Mouse (Mus musculus) gastrocnemius, adult 8-10 months (tissue): ENCODE measurements around the gene Cntn2. TPM values are rescaled to one million over a fixed set of nuclear protein-coding genes. Genes with fewer than 3 reads are reported as not detected.

Experiments
- DNase-seq, 2 experiments: peaks; one replicate each; pipeline ENCODE4 v3.0.0; 2022; ENCODE audit warnings: low spot score in 2 of 2
- total RNA-seq, 4 experiments: library from RNA; stranded (reverse); gene quantifications; 2 replicates each; pipeline ENCODE4 v1.2.4; 2022

Cntn2 gene
- total RNA-seq, 4 experiments from 2014 or later: not detected

DNA sequence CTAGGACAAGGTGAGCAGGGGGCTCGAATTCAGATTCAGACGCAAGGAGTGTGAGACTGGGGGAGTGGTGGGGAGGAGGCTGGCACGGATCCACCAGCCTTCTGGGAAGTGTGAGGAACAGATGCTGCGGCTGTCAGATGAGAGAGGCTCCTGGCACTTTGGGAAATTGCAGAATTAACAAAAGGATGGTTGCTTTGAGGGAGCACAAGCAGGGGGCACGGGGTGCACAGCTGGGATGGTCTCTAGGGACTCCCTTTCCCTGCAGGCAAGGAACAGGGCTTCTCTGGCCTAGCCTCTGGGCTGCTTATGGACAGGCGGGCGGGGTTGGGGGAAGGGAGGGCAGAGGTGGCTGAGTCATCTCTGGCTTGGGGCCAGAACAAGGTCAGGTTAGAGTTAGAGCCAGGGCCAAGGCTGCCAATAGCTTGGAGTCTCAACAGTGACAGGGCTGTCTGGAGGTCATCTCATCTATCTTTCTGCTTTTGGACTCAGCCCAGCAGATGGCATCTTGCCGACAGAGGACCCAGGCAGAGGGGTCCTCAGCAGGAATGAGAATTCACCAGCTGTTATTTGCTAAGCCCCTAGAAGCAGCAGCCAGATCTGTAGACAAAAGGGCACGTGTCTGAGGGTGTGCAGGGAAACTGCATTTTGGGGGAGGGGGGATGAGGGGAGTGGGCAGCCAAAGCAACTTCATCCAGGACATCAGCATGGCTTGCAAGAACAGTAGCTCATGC lies 15.0 kb upstream of the Cntn2 start:
- DNase-seq: peak; percentile 62 to 70

DNA sequence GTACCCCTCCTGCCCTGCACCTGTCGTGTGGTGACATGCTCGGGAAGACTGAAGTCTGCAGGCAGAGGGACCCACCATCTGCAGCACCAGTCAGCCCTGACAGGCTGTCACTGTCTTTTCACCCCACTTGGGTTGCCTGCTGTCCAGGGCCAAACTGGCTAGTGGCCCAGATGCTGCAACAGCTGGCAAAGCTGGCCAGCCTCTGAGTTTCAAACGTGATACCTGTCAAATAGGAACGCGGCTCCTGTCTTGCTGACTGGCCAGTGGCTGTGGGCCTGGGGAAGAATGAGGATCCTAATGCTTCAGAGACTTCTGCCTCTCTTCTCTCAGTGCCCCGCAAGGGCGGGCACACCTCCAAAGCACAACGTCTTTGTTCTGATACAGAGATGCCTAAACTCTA lies 733 bp upstream of the Cntn2 start:
- DNase-seq: peak in 1 of 2 experiments; percentile 52

DNA sequence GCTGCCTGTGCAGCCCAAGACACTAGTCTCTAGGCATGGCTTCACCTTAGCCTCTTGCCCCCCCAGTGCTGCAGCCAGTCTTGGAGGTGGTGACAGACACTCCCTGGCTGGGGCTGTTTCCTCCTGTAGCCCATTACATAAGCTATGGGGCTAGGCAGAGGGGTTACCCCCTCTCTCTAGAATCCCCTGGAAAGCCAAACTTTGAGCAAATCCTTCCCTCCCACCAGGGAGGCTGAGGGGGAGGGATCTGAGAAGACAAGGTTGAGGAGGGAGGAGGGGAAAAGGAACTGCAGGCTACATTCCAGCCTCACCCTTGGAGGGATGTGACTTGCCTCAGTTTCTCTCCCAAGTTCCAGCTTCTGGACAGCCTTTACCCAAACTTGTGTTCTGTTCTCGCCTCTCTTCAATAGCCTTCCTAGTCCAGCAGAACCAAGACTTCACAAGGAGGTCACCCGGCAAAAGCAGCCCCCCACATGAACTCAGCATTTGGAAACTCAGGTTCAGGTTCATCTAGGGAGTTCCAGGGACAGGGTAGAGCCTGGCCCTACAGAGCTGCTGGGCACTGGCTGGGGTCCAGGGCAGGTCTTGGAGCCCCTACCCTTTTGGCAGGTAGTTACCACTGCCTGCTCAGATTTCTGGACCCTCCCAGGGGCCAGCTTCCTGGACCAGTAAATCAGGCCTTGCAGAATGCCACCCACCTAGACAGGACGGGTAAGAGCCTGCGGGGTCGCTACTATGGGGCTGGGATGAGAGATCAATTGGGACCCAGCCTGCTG lies 1.0 kb downstream of the Cntn2 start:
- DNase-seq: no peak

DNA sequence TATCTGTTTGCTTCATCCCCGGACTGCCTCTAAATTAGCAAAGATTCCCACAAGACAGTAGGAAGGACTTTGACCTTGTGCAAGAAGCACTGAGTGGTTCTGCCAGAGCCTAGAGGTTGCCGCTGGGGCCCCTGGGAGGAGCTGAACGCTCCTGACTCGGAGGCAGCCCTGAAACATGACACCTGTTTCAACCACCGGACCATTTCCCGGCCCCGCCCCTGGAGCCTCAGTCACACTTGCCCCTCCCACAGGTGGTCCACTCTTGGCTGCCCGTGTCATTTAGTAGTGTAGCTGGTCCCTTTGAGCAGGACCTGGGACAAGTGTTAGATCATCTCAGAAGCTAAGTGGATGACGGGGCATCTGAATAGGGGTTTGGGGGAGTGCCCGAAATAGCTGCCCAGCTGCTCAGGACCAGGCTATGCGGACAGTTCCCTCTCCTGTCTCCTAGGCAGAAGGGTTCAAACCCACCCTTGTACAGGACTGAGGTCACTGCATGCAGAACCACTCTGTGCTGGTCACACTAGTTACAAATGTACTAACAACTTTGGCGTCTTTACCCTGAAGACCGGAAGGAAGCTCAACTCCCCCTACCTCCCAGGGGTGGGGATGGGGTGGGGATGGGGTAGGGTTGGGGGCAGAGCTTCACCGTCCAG lies 1.8 kb downstream of the Cntn2 start:
- DNase-seq: no peak

DNA sequence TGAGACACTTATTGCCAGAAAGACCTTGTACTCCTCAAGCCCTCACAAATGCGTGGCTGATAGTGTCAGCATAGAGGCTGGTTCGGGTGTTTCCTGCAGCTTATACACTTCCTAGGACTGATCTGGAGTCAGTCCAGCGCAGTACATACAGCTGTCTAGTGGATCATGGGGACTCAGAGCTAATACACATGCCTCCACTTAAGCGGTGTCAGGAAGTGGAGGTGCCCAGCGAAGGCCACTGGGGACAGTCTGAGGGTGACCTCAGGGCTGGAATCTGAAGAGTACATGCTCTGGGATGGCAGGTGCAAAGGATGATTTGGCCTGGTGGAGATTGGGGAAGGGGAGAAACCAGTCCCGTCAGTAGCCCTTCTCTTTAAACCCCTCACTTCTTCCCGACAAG lies 2.4 kb downstream of the Cntn2 start:
- DNase-seq: no peak

DNA sequence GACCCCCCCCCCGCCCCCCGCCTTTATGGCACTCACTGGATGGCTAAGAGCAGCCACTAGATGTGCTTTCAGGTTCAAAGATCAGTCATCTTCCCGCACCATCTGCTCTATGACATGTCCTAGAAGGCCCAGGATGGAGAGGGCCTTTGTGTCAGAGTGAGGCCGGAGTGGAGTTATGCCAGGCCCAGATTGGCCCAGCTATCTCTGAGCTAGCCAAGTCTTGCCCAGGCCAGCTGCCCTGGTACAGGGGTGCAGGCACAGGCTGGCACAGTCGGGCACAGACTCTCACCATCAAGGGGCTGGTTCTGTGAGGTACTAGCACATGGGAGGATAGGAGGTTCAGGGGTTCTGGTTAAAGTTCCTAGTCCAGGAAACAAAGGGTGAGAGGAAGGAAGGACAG lies 5.3 kb downstream of the Cntn2 start:
- DNase-seq: no peak

DNA sequence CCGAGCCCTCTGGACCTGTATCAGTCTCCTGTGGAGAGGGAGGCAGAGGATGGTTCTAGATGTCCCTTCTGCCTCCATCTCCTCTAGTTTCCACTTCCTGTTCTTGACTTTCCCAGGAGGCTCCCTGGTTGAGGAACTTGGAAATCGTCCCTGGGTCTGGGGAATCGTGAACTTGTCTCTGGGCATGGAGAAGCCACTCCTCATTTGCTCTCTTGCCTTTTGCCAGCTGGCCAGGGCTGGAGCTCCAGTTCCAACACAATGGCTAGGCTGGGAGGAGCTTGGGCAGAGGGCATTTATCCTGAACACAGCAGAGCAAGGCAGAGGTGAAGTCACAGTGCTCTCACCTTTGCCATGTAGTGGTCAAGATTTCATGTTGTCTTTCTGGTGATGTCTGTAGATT lies 6.6 kb downstream of the Cntn2 start:
- no peak for DNase-seq

DNA sequence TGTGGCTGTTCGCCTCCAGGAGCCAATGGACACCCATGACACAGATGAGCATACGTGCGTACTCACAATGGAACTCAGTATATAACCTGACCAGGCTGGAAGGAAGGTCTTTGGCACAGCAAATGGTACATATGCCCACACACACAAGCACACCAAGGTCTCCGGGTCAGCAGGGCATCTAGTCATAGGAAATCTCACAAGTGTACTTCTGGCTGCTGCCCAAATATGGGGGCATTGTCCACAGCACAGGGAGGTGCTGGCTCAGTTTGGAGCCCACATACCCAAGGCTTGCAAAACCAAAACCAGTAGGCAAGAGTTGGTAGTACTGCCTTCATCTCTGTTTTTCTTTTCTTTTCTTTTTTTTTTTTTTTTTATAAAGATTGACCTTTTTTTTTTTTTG lies 7.5 kb downstream of the Cntn2 start:
- no peak for DNase-seq

DNA sequence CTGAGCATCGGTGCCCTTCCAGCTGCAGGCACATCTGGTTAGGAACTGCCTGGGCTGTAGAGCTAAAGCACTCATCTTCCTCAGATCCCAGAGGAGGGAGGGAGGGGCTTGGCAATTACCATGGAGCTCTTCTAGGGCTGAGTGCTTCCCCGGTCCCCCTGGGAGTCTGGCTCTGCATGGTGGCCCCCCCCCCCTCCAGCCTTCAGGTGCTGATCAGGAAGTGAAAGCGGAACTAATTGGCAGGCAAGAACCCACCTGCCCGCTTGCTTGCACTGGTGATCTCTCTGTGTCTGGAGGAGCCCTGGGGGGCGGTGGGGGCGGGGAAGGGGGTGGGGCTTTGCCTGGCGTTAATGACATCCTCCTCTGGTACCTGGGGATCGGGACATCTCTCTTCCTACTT lies 9.2 kb downstream of the Cntn2 start:
- DNase-seq: no peak

DNA sequence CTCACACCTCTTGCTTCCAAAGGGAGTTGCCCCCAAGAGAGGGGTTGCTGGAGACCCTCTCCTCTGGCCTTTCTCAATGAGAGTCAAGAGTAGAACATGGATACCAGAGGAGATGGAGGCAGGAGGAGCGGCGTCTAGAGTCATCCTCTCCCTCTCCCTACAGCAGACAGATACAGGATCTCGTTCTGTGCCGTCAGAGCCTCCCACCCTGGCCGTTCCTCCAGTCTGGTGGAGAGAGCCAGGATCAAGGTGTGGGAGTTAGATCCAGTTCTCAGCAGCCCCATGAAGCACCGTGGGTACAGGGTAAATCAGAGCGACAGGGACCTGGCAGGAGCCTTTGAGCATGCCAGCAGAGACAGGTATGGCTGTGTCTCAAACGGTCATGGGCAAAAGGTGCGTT lies 10.5 kb downstream of the Cntn2 start:
- no peak for DNase-seq

DNA sequence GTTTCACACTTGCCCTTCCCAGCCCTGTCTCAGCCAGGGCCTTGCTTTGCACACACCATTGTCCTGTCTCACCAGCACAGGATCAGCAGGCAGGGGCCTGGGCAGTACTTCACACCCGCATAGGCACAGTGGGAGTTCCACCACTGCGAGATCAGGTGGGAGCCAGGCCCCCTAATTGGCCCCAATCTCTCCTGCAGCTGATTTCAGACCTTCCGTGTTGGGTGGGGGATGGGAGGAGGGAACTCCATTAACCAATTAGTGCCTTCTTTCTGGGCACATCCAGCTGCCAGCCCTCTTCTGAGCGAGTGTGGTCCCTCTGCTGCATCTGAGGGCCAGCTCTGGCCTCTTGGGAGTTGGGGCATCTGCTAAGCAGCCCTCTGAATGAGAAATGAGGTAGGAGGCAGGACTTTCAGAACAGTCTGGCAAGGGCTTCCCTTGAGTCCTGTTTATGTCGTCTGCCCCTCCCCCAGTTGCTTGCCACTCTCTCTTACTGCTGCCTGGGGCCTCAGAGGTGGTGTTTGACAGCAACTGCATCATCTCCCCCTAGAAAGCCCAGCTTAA lies 12.3 kb downstream of the Cntn2 start:
- DNase-seq: no peak

DNA sequence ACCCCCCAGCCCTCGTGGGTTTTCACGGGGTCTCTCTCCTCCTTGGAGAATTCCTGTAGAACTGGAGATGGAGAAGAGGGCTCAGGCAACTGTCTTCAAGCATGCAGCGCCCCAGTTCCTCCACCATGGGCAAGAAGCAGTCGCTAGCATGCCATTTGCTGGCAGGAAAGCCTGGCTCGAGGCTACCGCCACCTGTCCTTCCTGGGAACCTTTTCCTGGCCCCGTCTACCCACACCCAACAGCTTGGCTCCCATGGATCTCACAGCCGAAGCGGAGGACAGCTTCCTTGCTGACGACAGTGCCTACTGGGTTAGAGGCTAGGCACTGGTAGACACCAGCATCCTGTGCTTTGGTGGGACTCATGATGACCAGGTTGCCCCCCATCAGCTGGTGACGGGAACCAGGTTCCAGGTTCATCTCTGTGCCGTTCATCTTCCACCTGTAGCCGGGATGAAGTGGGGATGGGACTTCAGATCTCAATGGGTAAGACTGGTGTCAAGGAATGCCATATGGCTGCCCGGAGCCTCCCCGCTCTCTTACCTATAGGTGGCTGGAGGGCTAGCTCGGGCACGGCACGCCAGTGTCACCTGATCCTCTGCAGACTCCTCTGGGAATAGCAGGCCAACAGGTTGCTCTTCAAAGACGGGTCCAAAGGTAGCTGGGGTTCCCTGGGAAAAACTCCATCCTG lies 14.3 kb downstream of the Cntn2 start:
- no peak for DNase-seq

DNA sequence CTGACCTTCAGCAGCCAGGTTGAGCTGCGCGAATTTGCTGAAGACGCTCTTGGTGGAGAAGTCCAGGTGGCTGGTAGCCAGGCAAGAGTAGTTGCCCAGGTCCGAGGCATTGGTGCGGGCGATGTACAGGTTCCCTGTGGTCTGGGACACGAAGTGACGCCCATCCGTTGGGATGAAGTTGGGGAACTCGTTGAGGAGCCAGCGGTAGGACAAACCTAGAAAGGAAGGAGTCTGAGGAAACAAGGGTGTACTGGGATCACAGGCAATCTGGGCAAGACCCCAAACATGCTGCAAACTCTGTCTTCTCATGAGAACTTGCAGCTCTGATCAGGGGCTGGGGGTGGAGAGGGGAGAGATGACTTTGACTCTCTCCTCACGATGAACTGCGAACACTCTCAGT lies 15.0 kb downstream of the Cntn2 start:
- DNase-seq: no peak

DNA sequence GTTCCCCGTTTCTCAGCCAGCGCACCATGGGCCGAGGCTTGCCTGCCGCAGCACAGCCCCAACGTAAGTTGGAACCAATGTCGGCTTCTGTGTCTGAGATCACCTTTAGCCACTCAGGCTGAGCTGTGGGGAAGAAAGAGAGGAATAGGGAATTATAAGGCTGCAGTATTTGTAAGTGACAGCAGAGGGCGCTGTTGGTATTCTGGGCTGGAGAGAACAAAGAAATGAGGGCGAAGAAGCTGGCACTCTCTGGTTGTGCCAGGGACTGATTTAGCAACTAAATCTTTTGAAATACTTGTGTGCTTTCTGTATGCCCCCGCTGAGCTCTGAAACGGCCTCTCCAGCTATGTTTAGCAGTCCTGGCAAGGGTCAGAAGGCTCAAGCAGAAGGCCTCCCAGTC lies 17.2 kb downstream of the Cntn2 start:
- DNase-seq: no peak

DNA sequence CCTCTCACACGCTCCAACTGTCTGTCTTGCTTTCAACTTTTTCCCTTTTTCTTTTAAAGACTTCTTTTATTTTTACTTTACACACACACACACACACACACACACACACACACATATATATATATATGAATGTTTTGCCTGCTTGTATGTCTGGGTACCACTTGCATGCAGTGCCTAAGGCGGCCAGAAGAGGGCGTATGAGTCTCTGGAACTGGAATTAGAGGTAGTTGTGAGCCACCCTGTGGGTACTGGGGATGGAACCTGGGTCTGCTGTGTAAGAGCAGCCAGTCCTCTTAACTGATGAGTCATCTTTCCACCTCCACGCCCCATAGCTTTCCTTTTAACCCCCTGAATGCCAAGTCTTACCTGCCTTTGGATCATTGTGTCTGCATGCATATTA lies 19.1 kb downstream of the Cntn2 start:
- DNase-seq: no peak

DNA sequence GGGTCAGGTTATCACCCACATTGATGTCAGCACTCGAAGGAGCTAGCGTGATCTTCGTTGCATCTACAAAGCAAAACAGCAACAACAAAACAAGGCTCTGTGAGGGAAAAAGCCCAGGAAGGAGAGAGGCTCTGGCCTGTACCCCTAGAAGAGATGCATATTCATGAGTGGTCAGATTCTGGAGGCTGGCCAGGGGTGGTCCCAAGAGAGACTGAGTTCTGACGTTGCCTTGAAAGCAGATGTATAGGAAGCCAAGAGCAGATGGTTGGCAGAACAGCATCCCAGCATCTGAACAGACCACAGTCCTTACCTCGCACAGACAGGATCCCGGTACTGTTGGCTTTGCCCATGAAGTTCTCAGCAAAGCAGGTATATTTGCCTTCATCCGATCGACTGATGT lies 20.0 kb downstream of the Cntn2 start:
- DNase-seq: no peak

DNA sequence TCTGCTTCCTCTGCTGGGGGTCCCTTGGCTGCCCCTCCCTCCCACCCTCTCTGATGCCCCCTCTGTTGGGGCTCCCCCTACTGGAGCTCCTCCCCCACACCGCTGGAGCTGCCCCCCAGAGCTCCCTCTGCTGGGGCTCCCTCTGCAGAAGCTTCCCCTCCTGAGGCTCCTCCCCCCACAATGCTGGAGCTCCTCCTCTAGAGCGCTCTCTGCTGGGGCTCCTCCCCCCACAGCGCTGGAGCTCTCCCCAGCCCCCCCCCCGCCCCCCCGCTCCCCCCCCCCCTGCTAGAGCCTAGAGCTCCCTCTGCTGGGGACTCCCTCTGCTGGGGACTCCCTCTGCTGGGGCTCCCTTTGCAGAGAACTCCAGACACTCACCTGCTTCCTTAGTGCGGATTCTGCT lies 22.3 kb downstream of the Cntn2 start:
- peak; percentile 46 to 69 for DNase-seq

DNA sequence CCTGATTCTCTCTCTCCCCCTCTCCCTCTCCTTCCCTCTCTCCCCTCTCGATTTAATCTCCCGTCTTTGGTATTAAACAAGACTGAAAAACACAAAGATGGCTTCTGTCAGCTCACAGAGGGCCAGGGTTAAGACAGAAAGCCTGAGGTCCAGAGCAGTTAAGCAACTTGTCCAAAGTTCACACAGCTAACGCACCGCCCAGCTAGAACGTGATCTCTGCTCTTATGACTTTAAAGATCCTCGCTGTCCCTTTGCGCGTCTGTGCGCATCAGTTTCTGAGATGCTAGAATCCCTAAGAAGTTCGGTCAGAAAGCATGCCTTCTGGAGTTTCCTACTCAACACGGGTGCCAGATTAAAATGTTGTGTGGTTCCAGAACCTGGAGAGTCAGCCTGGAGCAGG lies 23.3 kb downstream of the Cntn2 start:
- DNase-seq: no peak

DNA sequence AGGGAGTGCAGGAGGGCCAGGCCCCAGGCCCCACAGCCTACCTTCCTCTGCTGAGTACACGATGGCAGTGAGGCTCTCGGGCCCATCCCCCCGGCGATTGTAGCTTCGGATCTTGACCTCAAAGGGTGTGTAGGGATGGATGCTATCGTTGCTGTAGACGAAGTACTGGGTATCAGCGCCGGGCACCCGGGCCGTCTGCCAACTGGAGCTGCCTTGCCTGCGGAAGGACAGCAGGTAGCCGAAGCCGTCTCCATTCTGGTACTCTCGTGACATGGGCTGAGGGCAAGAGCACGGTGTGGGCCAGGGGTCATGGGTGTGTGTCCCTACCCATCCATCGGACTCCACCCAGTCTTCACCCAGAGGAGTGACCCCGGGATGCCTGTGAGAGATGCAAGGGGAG lies 24.4 kb downstream of the Cntn2 start:
- DNase-seq: no peak

DNA sequence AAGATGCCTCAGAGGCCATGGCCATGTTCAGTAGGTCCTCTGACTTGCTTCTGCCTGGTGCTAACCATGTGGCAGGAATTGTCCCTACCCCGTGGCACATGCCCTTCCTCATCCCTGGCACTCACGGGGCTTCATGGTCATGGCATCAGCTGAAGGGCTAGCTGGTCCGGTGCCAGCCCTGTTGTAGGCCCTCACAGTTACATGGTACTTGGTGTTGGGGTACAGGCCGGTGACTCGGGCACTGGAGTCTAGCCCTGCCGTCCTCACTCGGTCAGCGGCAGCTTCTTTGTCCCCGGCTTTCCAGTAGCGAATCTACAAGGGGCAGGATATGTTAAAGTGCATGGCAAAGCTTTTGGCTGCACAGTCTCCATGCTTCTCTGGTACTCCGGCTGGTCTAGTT lies 26.3 kb downstream of the Cntn2 start:
- DNase-seq: no peak

DNA sequence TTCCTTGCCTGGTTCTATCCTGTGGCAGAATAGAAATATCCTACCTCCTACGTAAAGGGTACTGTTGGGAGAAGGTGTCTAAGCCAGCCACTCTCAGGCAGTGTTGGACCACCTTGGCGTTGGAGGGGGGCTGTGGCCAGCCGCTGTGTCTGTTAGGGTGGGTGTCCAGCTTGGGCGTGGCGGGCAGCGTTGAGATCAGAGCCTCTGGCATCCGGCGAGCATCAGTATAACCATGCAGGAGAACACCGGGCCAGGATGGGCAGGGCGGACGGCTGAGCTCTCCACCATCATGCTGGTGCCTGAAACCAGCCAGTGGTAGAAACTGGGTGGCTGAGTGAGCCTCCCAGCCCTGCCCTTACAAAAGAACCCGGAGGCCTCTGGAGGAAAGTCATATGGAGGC lies 27.7 kb downstream of the Cntn2 start:
- no peak for DNase-seq

DNA sequence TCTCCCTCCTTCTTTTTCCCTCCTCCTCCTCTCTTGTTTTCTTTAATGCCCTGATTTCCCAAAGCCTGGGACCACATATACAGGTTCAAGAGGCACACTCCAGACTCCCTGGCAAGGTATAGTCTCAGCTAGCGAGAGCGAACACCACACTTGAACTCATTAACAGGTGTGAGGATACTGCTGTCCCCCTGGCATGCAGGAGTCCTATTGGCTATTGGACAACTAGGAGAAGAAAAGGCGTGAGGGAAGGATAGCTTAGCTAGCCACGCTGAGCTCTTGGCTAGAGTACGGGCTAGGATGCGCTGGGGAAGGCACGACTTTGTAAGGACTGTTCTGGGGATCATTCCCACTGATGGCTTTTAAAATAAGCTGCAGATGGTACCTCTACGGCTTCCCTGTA lies 30.9 kb downstream of the Cntn2 start:
- no peak for DNase-seq
